ENCODE assay signal across 9 mouse cellular contexts in genomic region chr17:56547116-56547845, GRCm38 (mm10). TPM values are rescaled to one million over a fixed set of nuclear protein-coding genes. Genes with fewer than 3 reads are reported as not detected.
DNase-seq lines count a peak whose midpoint lies in the region; ATAC-seq and TF ChIP-seq lines count a peak whose summit lies in the region.
"Had no signal": no experiment of that assay in that cellular context is flagged by ENCODE, and none has a peak within 500 bp of the region (broad histone marks: within the 10 kb centered on the region; RNA-seq: fewer than 3 reads in every experiment).

No protein-coding gene starts in this region.

- TF ChIP-seq CTCF in hindbrain, postnatal 0 days (IDR thresholded peaks at IDR 0.05; ENCODE audit: low read depth), result no peak

- ATAC-seq in neural tube, embryonic 13.5 days (ENCODE audit: low read depth), result 0 out of 2 replicates have a peak, but pooled peaks have one; percentile 17
- ATAC-seq in hindbrain, postnatal 0 days, result peak; percentile 45

- H3K36me3 ChIP-seq in neural tube, embryonic 13.5 days, result no peaks in the 10 kb centered on the region
- no peaks in the 10 kb centered on the region for H3K36me3 ChIP-seq in embryonic facial prominence, embryonic 10.5 days (replicated peaks)
- no peaks in the 10 kb centered on the region for H3K36me3 ChIP-seq in hindbrain, postnatal 0 days (ENCODE audit: insufficient read depth, low read length)

- H3K9ac ChIP-seq in neural tube, embryonic 13.5 days, result no peak overlapping the region
- H3K9ac ChIP-seq in hindbrain, postnatal 0 days (replicated peaks; ENCODE audit: low read length), result no peak overlapping the region

- H3K4me3 ChIP-seq in neural tube, embryonic 13.5 days, result no peak overlapping the region
- no peak overlapping the region for H3K4me3 ChIP-seq in embryonic facial prominence, embryonic 10.5 days
- H3K4me3 ChIP-seq in hindbrain, postnatal 0 days (ENCODE audit: low read length), result no peak overlapping the region

- no peak overlapping the region for H3K4me2 ChIP-seq in neural tube, embryonic 13.5 days
- no peak overlapping the region for H3K4me2 ChIP-seq in hindbrain, postnatal 0 days (ENCODE audit: low read depth, low read length)

- peaks cover 61% of the 10 kb centered on the region for H3K4me1 ChIP-seq in neural tube, embryonic 13.5 days (replicated peaks)
- peaks cover 34% of the 10 kb centered on the region for H3K4me1 ChIP-seq in embryonic facial prominence, embryonic 10.5 days
- H3K4me1 ChIP-seq in hindbrain, postnatal 0 days (ENCODE audit: insufficient read depth, low read length), result peaks cover 16% of the 10 kb centered on the region

- no peak for DNase-seq in neural tube, embryonic 10.5 days (ENCODE audit: extremely low spot score, low spot score)
- peak; percentile 7 for DNase-seq in embryonic facial prominence, embryonic 10.5 days (ENCODE audit: low spot score)
- peak; percentile 83 for DNase-seq in hindbrain, postnatal 0 days (ENCODE audit: low spot score)
- DNase-seq in kidney, postnatal 25 days, result no peak
- no peak for DNase-seq in adrenal gland, adult (ENCODE audit: inconsistent age in 2 of 2, low spot score in 1 of 2)
- DNase-seq in thymus, postnatal 14 days, result no peak

- H3K9me3 ChIP-seq in neural tube, embryonic 13.5 days, result no peaks in the 10 kb centered on the region
- no peaks in the 10 kb centered on the region for H3K9me3 ChIP-seq in embryonic facial prominence, embryonic 10.5 days
- H3K9me3 ChIP-seq in hindbrain, postnatal 0 days (ENCODE audit: low read length), result no peaks in the 10 kb centered on the region

- 47% methylated on average over 17 of the region's 17 CpGs for WGBS in neural tube, embryonic 13.5 days
- 61% methylated on average over 17 of the region's 17 CpGs for WGBS in embryonic facial prominence, embryonic 10.5 days
- 34% methylated on average over 17 of the region's 17 CpGs for WGBS in hindbrain, postnatal 0 days

- H3K27me3 ChIP-seq in neural tube, embryonic 13.5 days, result no peaks in the 10 kb centered on the region
- H3K27me3 ChIP-seq in embryonic facial prominence, embryonic 10.5 days (replicated peaks; ENCODE audit: low read depth, poor library complexity, severe bottlenecking), result no peaks in the 10 kb centered on the region
- H3K27me3 ChIP-seq in hindbrain, postnatal 0 days (ENCODE audit: insufficient read depth, low read length), result no peaks in the 10 kb centered on the region

- H3K27ac ChIP-seq in neural tube, embryonic 13.5 days (replicated peaks), result peak overlapping the region; percentile 59
- no peak overlapping the region for H3K27ac ChIP-seq in embryonic facial prominence, embryonic 10.5 days (replicated peaks)
- peak overlapping the region; percentile 27; the same call in 1 of the 2 replicates for H3K27ac ChIP-seq in hindbrain, postnatal 0 days

RNA-seq across cellular contexts. Expression of gene Gm20219, which starts 6.9 kb away (rescaled TPM):
- 1.0 and 1.7 TPM in 2 replicates for polyA plus RNA-seq in neural tube, embryonic 13.5 days (2015; fragmentation: Nextera tagmentation; extraction: Ambion mirVana)
- polyA plus RNA-seq in embryonic facial prominence, embryonic 10.5 days (2016; fragmentation: Nextera tagmentation; extraction: Ambion mirVana), result 0.96 and 1.2 TPM in 2 replicates
- total RNA-seq in hindbrain, postnatal 0 days (2014; rRNA removed), result 0.10 and 0.54 TPM in 2 replicates
- polyA plus RNA-seq in hindbrain, postnatal 0 days (2015; fragmentation: Nextera tagmentation; extraction: Ambion mirVana), result 0.37 and 0.55 TPM in 2 replicates

RNA-seq across cellular contexts. Expression of gene Znrf4, which starts 35.0 kb away (rescaled TPM):
- polyA plus RNA-seq in neural tube, embryonic 13.5 days (2015; fragmentation: Nextera tagmentation; extraction: Ambion mirVana), result not detected in 2 replicates
- not detected in 2 replicates for polyA plus RNA-seq in embryonic facial prominence, embryonic 10.5 days (2016; fragmentation: Nextera tagmentation; extraction: Ambion mirVana)
- total RNA-seq in hindbrain, postnatal 0 days (2014; rRNA removed), result not detected in 2 replicates
- not detected in 2 replicates for polyA plus RNA-seq in hindbrain, postnatal 0 days (2015; fragmentation: Nextera tagmentation; extraction: Ambion mirVana)
- total RNA-seq: layer of hippocampus, postnatal 14 days had no signal
- polyA plus RNA-seq: lung, embryonic 16.5 days had no signal

RNA-seq across cellular contexts. Expression of gene Safb2, which starts 37.1 kb away (rescaled TPM):
- polyA plus RNA-seq in neural tube, embryonic 13.5 days (2015; fragmentation: Nextera tagmentation; extraction: Ambion mirVana), result 67.6 and 77.2 TPM in 2 replicates
- 92.4 and 98.6 TPM in 2 replicates for polyA plus RNA-seq in embryonic facial prominence, embryonic 10.5 days (2016; fragmentation: Nextera tagmentation; extraction: Ambion mirVana)
- 34.1 and 45.2 TPM in 2 replicates for total RNA-seq in hindbrain, postnatal 0 days (2014; rRNA removed)
- 48.4 and 52.5 TPM in 2 replicates for polyA plus RNA-seq in hindbrain, postnatal 0 days (2015; fragmentation: Nextera tagmentation; extraction: Ambion mirVana)

RNA-seq across cellular contexts. Expression of gene Safb, which starts 37.3 kb away (rescaled TPM):
- polyA plus RNA-seq in neural tube, embryonic 13.5 days (2015; fragmentation: Nextera tagmentation; extraction: Ambion mirVana), result 104 and 136 TPM in 2 replicates
- polyA plus RNA-seq in embryonic facial prominence, embryonic 10.5 days (2016; fragmentation: Nextera tagmentation; extraction: Ambion mirVana), result 158 and 162 TPM in 2 replicates
- total RNA-seq in hindbrain, postnatal 0 days (2014; rRNA removed), result 40.8 and 47.0 TPM in 2 replicates
- 71.7 and 85.0 TPM in 2 replicates for polyA plus RNA-seq in hindbrain, postnatal 0 days (2015; fragmentation: Nextera tagmentation; extraction: Ambion mirVana)

Comparison
In these comparisons a context has a peak if more than half of its experiments do, and no peak if none do; other contexts are left out.
1. DNase-seq: peak in embryonic facial prominence, embryonic 10.5 days (single experiment) and hindbrain, postnatal 0 days (single experiment); none in neural tube, embryonic 10.5 days (single experiment), kidney, postnatal 25 days (0 of 2), adrenal gland, adult (0 of 2) and thymus, postnatal 14 days (single experiment).